Mouse (Mus musculus) small intestine, adult 2 months (tissue): ENCODE data around the gene Kctd15. TPM values are rescaled to one million over a fixed set of nuclear protein-coding genes. Genes with fewer than 3 reads are reported as not detected.
A peak's percentile ranks its signal among the peaks of the same experiment; 100 is the strongest.

Experiments
- H3K27ac ChIP-seq: fragments of 200-500 bp; 2 replicates; pipeline ENCODE4 v1.5.1; 2012; ENCODE audit warnings: low read depth, low read length, control low read depth, inconsistent platforms; ENCODE audit not compliant: insufficient read depth
- H3K27me3 ChIP-seq: fragments of 200-500 bp; 2 replicates; pipeline ENCODE4 v1.6.1; 2012; ENCODE audit warnings: mild to moderate bottlenecking, moderate library complexity, low read length, inconsistent platforms; ENCODE audit not compliant: control insufficient read depth, insufficient read depth
- H3K36me3 ChIP-seq: fragments of 200-500 bp; 2 replicates; pipeline ENCODE4 v1.6.1; 2012; ENCODE audit warnings: mild to moderate bottlenecking, low read length, control low read depth, inconsistent platforms; ENCODE audit not compliant: control insufficient read depth, insufficient read depth
- H3K4me1 ChIP-seq: fragments of 200-500 bp; 2 replicates; pipeline ENCODE4 v1.6.1; 2012; ENCODE audit warnings: low read length, inconsistent platforms, mixed read lengths; ENCODE audit not compliant: control insufficient read depth, insufficient read depth, insufficient read length
- H3K4me3 ChIP-seq: fragments of 200-500 bp; 2 replicates; pipeline ENCODE4 v1.5.1; 2012; ENCODE audit warnings: low read depth, mild to moderate bottlenecking, control low read depth, inconsistent platforms, low read length, moderate library complexity
- CTCF ChIP-seq: fragments of 200-500 bp; IDR thresholded peaks from 2 replicates; pipeline ENCODE4 v1.5.1; 2012; ENCODE audit warnings: low read depth, mild to moderate bottlenecking, control low read depth, inconsistent platforms, low read length, moderate library complexity, mixed read lengths; ENCODE audit not compliant: insufficient replicate concordance, insufficient read length; ENCODE audit errors: extremely low read depth
- POLR2A ChIP-seq: fragments of 200-500 bp; IDR thresholded peaks from 2 replicates; pipeline ENCODE4 v1.6.1; 2012; ENCODE audit warnings: low read depth, mild to moderate bottlenecking, control low read depth, inconsistent platforms, low read length, moderate library complexity
- WGBS: fragments of 180-500 bp; shearing (Covaris S2); methylation state at CpG from one replicate; pipeline ENCODE4 v1.1.7; 2018; 5-methylcytosine and 5-hydroxymethylcytosine counted together
- polyA plus RNA-seq: library from polyadenylated mRNA; depleted of rRNA; stranded (reverse); fragments of >200 nt; gene quantifications from 2 replicates; pipeline ENCODE4 v1.2.3, GENCODE M21; 2012

Kctd15 gene
- polyA plus RNA-seq, 1 experiment: 6.2 TPM

DNA sequence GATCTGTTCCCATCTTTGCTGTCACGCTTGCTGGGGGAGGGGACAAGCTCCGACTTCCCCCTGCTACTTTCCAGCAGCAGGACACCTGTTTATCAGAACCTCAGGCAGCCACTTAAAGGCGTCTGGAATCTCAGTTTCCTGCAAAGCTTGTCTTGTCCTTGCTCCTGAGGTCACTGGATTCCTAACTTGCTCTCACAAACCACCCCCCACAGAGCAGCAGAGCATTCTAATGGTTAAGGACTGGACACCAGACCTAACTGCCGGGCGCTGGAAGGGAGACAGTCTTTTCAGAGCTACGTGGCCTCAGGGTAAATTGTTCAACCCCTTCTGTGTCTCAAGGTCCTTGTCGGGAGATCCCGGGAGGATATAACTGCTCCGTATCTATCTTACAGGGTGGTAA lies 12.8 kb upstream of the Kctd15 start:
- no peak overlapping the region for H3K4me3 ChIP-seq
- TF ChIP-seq POLR2A: no peak
- TF ChIP-seq CTCF: no peak
- peaks cover 5% of the 10 kb centered on the region; the same call in 1 of the 2 replicates for H3K27me3 ChIP-seq
- no peaks in the 10 kb centered on the region for H3K36me3 ChIP-seq
- WGBS: 49% methylated on average over 9 of the region's 9 CpGs
- no peak overlapping the region for H3K27ac ChIP-seq
- peaks cover 3% of the 10 kb centered on the region; the same call in 1 of the 2 replicates for H3K4me1 ChIP-seq

GRCm38 (mm10) chr7:34667874-34668273 lies 11.3 kb upstream of the Kctd15 start:
- WGBS: 37% methylated on average over 16 of the region's 16 CpGs
- TF ChIP-seq POLR2A (no peak), CTCF (no peak)
- H3K4me1 ChIP-seq: peaks cover 3% of the 10 kb centered on the region; the same call in 1 of the 2 replicates

DNA sequence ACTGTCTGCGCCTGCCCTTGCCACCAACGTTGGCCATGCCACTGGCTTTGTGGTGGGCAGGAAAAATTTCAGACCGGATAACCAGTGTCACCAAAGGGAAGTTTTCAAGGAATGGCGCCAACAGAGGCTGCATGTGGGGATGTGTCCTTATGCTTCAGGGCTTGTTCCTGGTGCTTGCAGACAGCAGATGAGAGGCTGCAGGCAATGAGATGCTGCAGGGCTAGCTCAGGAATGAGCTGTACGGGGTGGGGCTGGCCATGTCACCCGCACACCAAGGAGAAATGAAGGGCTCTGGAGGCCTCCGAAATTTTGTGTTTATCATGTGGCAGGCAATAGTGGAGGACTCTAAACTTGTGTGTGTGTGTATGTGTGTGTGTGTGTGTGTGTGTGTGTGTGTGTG lies 6.6 kb upstream of the Kctd15 start:
- no peaks in the 10 kb centered on the region for H3K36me3 ChIP-seq
- peaks cover 3% of the 10 kb centered on the region; the same call in 1 of the 2 replicates for H3K4me1 ChIP-seq
- WGBS: 61% methylated on average over 7 of the region's 7 CpGs
- TF ChIP-seq POLR2A: no peak
- no peak for TF ChIP-seq CTCF
- no peak overlapping the region for H3K4me3 ChIP-seq
- H3K27ac ChIP-seq: no peak overlapping the region
- no peaks in the 10 kb centered on the region for H3K27me3 ChIP-seq

More at GRCm38 (mm10) chr7:34667874-34668273, 11.3 kb upstream of the Kctd15 start:
- no peak overlapping the region for H3K27ac ChIP-seq
- no peak overlapping the region for H3K4me3 ChIP-seq
- H3K27me3 ChIP-seq: no peaks in the 10 kb centered on the region
- no peaks in the 10 kb centered on the region for H3K36me3 ChIP-seq

- Histone ChIP-seq H3K4me3 (no peak overlapping the region), H3K27me3 (no peaks in the 10 kb centered on the region), H3K27ac (no peak overlapping the region), H3K4me1 (no peaks in the 10 kb centered on the region), H3K36me3 (no peaks in the 10 kb centered on the region)
- 60% methylated on average over 5 of the region's 5 CpGs for WGBS
- TF ChIP-seq POLR2A (no peak), CTCF (no peak)
Measured at GRCm38 (mm10) chr7:34662227-34662626, 5.7 kb upstream of the Kctd15 start.

DNA sequence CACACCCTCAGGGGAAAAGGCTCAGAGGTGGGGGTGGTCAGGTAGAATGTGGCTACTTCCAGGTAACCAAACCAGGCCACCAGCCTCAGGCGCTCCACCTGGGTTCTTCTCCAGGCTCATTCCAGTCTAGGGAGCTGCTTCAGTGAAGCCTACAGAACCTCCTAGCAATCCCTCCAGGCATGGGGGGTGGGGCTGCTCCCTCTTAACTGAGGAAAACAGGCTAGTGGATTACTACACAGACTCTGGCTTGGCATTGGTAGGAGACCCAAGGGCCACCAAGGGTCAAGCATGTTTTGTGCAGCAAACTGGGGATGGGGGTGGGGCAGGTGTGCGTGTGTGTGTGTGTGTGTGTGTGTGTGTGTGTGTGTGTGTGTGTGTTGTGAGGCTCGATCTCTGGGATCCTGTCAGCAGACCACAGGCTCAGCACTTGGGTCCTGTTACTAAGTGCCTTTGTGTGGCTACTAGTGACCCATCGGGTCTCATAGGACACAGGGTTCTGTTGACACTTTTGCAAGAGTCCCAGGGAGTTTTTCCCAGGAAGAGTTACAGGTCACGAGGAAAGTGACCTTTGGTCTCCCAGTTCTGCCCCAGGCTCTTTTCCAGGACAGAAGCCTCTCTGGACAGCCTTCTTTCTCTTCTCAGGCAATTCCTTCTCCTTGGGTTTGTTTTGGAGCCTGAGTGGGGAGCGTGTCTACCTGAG lies 3.0 kb upstream of the Kctd15 start:
- Histone ChIP-seq H3K4me3 (no peak overlapping the region), H3K36me3 (no peaks in the 10 kb centered on the region), H3K27ac (no peak overlapping the region), H3K4me1 (no peaks in the 10 kb centered on the region), H3K27me3 (0 out of 2 replicates have a peak, but pooled peaks cover 3% of the 10 kb centered on the region)
- no peak for TF ChIP-seq CTCF
- TF ChIP-seq POLR2A: no peak
- 56% methylated on average over 6 of the region's 6 CpGs for WGBS

DNA sequence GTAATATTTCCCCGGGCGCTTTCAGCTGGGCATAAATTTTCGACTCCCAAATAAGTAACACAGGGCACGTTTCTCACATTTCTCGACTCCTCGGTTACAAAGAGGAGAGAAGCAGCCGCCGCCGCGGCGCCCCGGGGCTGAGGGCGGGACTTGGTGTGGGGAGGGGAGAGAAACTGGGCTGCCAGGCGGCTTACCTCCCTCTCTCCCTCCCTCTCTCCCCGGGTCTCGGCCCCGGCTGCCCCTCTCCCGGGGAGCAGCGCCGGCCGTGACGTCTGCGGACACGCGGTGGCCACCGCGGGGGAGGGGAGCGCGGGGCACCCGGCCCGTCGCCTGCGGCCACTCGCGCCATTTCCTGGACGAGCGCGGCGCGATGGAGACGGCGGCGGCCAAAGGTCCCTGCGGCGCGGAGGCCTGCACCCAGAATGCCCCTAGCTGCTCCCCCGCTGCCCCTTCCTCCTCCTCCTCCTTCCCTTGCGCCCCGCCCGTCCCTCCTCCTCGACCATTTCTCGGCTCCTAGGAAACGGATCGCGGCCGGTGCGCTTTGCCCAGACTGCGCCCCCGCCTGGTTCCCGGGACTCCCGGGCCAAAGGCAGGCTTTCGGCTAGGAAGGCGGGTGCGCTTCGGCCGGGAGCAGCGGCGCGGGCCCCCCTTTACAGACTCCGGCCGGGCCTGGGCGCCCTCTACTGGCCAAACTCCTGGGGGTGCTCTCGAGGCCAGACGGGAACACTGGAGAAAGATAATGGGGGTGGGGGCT lies 1.3 kb downstream of the Kctd15 start:
- Histone ChIP-seq H3K4me3 (peak overlapping the region; percentile 82), H3K4me1 (no peaks in the 10 kb centered on the region), H3K36me3 (no peaks in the 10 kb centered on the region), H3K27ac (peak overlapping the region; percentile 58), H3K27me3 (peaks cover 12% of the 10 kb centered on the region)
- no peak for TF ChIP-seq POLR2A
- TF ChIP-seq CTCF: peak; percentile 76; the same call in 1 of the 2 replicates
- WGBS: under 1% methylated on average over 72 of the region's 74 CpGs
